Mouse (Mus musculus) adrenal gland, postnatal 36 days (tissue): ENCODE results near the gene Pced1b. TPM values are rescaled to one million over a fixed set of nuclear protein-coding genes. Genes with fewer than 3 reads are reported as not detected.

Experiments used
- DNase-seq, 2 experiments: peaks; one replicate each; pipeline ENCODE4 v3.0.0; 2021; ENCODE audit warnings: mixed read lengths in 1 of 2
- total RNA-seq, 2 experiments: library from RNA; stranded (reverse); gene quantifications; 2 replicates each; pipeline ENCODE4 v1.2.3; 2021

Pced1b gene
- total RNA-seq, 2 experiments from 2014 or later: 21.9 to 27.4 TPM

DNA sequence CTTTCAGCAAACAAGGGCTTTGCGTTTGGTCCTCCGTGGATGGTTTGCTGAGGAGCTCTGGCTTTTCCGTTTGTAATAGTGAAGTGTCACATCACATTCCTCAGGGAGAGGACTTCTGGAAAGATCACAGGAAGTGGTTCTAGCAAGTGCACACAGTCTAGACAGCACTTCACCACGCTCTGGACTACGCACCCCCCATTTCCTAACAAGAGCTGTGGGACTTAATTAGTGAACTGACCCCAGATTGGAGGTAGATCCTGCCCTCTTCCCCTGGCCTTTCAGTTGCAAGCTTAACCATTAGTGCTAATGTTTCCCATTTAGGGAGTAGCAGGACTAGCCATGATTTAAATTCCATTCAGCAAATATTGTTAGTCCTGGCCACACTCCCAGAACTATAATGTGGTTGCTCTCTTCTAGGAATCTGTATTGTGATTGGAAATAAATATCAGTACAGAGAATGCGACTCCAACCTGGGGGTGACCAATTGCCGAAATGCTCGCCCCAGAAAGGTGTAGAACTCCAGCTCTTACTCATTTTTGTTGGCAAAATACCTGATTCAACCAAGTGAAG lies 10.4 kb downstream of the Pced1b start:
- no peak for DNase-seq

DNA sequence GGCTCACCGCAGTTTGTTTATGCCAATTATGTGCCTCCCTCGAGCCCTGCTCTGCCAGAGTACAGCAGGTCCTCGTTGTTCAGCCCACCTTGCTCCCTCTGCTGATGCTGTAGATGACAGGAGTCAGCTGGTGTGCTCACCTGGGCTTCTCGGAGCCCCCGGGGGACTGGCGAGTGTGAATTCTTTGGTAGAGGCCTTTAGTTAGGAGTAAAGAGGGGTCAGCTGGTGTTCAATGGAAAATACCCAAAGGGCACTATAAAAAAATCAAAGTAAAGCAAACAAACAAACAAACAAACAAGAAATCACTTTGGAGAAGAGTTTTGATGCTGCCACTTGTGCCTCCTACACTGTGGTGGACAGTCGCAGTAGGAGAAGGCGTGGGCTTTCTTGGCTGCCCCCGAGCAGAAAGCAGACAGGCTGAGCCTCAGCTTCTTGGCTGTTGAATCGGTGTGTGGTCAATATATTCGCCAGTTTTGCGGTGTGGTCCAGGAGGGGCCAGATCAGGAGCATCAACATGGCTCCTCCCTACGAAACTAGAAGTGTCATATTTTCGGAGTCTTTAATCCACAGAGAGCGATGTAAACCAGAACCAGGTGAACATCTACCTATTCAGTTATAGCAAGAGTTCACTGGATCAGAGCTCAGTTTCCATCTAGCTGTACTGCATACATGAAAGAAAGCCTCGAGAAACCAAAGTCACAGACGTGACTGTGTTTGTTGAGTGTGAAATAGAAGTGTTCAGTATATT lies 11.8 kb downstream of the Pced1b start:
- no peak for DNase-seq

GRCm38 (mm10) chr15:97259300-97259699 lies 12.4 kb downstream of the Pced1b start:
- peak in 1 of 2 experiments; percentile 28 for DNase-seq

- DNase-seq: no peak
These were observed 13.2 kb downstream of the Pced1b start for GRCm38 (mm10) chr15:97259968-97260597.

- DNase-seq: no peak
These were observed 15.3 kb downstream of the Pced1b start for GRCm38 (mm10) chr15:97262251-97262650.

- no peak for DNase-seq
These were observed 19.4 kb downstream of the Pced1b start for GRCm38 (mm10) chr15:97266236-97266845.

- DNase-seq: no peak
These were observed 20.3 kb downstream of the Pced1b start for GRCm38 (mm10) chr15:97267094-97267695.

- no peak for DNase-seq
These were observed 25.2 kb downstream of the Pced1b start for GRCm38 (mm10) chr15:97271985-97272697.

- no peak for DNase-seq
These were observed 25.9 kb downstream of the Pced1b start for GRCm38 (mm10) chr15:97272831-97273230.

DNA sequence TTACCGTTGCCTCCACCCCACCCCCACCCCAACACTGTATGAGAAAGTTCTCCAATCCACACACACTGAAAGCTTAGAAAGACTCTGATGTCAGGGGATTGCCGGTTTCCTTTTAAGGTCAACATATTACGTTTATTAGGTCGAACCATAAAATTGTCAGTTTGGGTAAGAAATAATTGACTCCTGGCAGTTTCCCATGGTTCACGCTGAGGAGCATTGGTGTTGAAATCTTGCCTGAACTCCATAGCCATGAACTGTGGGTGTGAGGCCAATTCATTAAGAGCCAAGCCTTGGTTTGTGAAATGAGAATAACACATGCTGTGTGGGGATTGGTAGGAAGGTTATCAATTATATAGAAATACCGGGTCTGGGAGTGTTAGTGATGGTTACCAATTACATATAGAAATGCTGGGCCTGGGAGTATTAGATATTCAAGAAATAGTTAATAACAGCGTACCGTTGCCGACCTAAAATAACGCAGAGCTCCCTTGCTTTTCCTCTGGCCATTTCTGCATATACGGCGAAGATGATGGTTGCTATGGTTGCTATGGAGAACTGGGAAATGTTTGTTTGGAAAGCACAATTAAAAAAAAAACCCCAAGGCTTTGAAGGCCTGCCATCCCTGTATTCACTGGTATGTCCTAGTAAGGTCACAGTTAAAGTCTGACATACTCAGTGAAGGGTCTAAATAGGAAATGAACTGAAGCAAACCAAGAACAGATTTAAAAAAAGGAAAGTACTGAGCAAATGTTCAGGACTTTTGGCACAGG lies 28.9 kb downstream of the Pced1b start:
- DNase-seq: no peak

GRCm38 (mm10) chr15:97276660-97277153 lies 29.8 kb downstream of the Pced1b start:
- DNase-seq: no peak

DNA sequence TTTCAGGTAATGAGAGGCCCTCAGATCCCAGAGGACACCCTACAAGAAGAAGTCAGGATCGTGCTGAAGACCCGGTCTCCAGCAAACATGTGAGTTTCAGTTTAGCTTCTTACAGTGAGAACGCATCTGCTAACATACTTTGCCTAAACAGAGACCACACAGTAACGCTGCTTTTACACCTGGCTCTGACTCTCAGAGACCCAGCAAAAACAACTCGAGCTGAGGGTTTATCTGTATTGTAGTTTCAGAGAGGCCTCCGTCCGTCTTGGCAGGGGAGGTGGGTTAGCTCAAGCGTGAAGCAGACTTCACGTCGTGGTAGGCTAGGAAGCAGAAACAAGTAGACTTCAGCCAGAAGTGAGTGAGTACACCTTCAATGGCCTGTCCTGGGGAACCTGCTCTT lies 30.4 kb downstream of the Pced1b start:
- DNase-seq: no peak

- no peak for DNase-seq
These were observed 31.5 kb downstream of the Pced1b start for GRCm38 (mm10) chr15:97278340-97278948.

DNA sequence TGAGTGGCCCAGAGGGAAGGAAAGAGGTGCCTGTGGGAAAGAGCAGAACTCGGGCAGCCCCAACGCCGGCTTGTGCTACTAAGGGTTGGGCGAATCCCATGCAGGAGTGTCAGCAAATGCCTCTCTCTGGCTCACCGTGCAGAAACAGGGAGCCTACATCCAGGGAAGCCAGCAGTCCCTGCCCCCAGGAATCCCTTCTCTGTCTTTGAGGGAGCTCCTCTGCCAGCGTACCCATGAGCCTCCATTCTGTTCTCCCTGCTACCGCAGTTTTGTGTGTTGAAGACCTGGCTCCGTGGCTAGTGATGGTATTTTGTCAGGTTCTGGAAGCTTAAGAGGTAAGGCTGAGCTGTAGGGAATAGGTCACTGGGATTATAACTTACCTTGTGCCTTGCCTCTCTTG lies 33.2 kb downstream of the Pced1b start:
- no peak for DNase-seq

DNA sequence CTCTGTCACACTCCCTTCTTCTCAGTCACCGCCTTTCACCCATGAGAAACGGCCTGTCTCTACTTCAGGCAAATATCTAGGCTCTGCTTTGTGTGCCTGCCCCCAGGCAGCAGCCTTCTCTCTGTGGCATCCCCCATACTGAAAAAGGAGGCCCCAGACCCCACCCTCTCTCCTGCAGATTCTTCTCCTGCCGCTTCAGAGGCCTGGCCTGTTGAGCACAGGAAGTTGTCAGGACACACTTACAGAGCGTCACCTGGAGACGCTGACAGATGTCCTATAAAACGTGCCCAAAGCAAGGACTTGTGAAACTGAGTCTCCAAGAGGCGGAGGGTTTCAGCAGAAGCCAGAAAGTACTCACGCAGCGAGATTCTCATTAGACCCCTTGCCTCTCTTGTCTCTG lies 33.9 kb downstream of the Pced1b start:
- no peak for DNase-seq

DNA sequence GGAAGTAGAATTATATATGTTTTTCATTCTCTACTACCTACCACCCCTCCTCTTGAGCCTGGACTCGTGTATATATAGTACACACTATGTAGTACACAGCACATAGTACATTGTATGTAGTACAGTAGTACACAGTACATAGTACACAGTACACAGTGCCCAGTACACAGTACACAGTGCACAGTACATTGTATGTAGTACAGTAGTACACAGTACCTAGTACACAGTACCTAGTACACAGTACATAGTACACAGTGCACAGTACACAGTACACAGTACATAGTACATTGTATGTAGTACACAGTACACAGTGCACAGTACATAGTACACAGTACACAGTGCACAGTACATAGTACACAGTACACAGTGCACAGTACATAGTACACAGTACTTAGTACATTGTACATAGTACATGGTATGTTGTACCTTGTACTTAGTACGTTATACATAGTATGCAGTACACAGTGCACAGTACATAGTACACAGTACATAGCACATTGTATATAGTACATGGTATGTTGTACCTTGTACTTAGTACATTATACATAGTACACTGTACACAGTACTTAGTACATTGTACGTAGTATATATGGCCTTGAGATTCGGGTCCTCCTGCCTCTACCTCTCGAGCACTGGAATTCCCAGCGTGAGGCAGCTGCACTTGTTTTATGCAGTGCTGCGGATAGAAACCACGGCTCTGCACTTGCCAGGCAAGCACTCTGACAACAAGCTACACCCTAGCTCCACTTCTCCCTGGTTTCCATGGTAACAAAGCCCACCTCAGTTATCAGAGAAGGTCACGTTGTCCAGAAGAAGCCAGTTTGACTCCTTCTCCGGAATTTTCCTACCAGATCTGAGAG lies 35.0 kb downstream of the Pced1b start:
- no peak for DNase-seq

GRCm38 (mm10) chr15:97282572-97282881 lies 35.6 kb downstream of the Pced1b start:
- no peak for DNase-seq

- DNase-seq: no peak
These were observed 37.3 kb downstream of the Pced1b start for GRCm38 (mm10) chr15:97284201-97284600.

DNA sequence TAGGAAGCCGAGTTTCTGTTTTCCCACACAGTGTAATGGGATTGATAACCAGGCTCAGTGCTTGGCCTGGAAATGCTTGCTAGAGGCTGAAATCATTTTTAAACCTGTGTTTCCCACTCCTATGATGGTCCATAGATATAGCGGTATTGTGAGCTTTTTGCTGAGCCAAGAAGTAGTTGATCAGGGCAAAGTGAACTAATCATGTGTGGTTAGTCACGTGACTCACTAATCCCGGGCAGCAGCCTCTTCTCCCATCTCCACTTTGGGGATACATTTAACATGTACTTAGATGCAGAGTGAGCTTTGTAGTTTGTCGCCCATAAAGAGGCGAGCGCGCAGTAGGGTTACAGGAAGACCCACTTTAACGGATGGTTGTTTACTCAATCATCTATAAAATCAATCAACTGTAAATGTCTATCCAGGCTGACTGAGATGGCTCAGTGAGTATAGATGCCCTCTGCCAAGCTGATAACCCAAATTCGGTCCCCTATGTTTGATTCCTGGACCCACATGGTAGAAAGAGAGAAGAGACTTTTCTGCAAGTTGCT lies 38.8 kb downstream of the Pced1b start:
- no peak for DNase-seq
